Mouse (Mus musculus) inflammation-experienced regulatory T-cells, adult 6 months (primary cell): ENCODE measurements around the gene Atg14. TPM values are rescaled to one million over a fixed set of nuclear protein-coding genes. Genes with fewer than 3 reads are reported as not detected.
A peak's percentile ranks its signal among the peaks of the same experiment; 100 is the strongest.
"Not testable (repeated sequence)": the region's sequence is repeated elsewhere in the genome, so short reads cannot be mapped to it uniquely, and the experiment has no call there.

Experiments
- ATAC-seq: one replicate; pipeline ENCODE4 v1.8.0; 2017
- polyA plus RNA-seq, 3 experiments: library from polyadenylated mRNA; unstranded; fragments of 100-300 nt; shearing (Covaris generic); gene quantifications; one replicate each; pipeline ENCODE4 v1.2.1; 2017

The Atg14 gene
- polyA plus RNA-seq, result 10 to 100 TPM in 2 of 3 experiments, 1 to 10 TPM in 1; 8.2 to 18.1 (median 14.5) TPM

DNA sequence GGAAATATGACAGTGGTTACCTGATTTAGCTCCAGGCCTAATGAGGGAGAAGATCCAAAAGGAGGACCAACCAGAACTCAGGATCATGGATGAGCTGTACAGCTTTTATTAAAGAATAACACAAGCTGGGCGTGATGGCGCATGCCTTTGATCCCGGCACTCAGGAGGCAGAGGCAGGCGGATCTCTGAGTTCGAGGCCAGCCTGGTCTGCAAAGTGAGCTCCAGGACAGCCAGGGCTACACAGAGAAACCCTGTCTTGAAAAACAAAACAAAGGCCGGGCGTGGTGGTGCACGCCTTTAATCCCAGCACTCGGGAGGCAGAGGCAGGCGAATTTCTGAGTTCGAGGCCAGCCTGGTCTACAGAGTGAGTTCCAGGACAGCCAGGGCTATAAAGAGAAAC lies at the start of gene Atg14:
TSS of gene Atg14 (minus strand) at position 101 of the 400 bp plus-strand sequence.
- not testable (repeated sequence) for ATAC-seq

DNA sequence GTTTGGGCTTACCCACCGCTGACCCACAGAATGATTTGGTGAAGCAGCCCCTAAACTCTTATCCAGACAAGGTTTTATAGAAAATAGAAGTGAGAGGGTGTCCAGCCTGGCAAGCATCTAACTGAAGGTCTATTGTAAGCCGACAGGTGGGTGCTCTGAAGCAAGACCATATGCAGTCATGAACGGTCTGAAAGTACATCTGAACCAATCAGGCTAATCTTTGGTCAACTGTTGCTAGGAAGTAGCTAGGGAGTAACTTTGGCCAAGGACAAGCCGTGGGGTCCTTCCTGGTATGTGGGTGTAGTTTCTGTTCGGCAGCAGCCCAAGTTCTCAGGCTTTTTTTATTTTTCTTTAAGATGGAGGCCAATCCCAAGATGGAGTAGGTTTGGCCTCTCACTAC lies 48.4 kb upstream of the Atg14 start:
- ATAC-seq, result no peak

DNA sequence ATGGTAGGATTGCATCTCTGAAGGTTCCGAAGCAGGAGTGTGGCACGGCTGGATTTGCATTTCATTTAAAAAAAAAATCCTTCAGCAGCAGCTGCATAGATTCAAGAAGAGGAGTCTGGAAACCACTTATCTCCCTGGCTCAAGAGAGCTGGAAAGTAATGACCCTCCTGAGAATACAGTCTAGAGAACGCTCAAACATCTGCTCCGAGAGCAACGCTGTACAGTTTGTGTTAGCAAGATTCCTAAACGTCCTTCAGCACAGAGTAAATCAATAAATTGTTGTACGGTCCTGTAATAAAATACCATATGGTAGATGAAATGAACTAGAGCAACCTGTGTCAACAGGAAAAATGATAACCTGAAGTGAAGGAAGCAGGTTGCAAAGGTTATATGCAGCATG lies 42.8 kb upstream of the Atg14 start:
- ATAC-seq, result no peak

DNA sequence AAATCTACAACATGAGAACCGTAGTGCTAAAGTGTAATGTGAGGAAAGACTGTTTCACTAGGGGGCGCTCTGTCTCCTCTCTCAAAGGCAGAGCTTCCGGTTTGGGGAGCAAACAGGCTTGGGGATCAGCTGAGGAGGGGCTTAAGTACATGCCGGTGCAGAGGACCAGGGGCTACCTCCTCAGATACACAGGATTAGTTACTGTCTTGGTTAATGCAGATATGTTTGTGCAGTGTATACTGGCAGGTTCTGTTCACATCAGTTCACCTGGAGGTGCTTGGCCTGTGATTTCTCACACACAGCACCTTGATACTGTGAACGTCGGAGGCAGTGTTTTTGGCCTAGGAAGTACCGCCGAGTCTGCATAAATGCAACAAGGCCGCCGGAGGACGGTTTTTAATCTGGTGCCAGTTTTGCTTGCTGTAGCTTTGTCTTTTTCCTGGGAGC lies 27.5 kb upstream of the Atg14 start:
- peak; percentile 76 for ATAC-seq

DNA sequence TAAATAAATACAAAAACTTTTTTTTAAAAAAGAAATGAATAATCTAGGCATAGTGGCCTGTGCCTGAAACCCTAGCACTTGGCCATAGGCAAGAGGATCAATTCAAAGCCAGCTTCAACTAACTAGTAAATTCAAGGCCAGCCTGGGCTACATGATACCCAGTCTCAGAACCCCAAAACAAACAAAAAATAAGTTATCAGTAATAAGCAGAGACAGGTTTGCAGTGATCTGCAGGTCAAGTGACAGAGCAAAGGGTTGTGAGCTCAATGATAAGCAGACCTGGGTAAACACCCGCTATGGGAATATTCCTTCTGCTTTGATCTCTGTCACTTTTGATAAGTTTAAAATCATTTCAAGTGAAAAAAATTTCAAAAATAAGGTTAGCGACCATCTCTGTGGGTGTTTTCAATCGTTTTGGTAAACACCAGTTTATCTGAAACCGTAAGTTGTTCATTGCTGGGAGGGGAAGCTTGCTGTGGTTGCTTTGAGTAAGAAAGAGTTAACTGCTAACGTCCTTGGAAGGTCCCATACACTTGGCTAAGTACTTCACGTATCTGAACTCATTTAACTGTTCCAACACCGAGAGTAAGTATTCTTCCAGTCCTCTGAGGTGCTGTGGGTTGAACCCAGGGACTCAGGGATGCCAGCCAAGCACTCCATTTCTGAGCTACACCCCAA lies 24.1 kb upstream of the Atg14 start:
- no peak for ATAC-seq

DNA sequence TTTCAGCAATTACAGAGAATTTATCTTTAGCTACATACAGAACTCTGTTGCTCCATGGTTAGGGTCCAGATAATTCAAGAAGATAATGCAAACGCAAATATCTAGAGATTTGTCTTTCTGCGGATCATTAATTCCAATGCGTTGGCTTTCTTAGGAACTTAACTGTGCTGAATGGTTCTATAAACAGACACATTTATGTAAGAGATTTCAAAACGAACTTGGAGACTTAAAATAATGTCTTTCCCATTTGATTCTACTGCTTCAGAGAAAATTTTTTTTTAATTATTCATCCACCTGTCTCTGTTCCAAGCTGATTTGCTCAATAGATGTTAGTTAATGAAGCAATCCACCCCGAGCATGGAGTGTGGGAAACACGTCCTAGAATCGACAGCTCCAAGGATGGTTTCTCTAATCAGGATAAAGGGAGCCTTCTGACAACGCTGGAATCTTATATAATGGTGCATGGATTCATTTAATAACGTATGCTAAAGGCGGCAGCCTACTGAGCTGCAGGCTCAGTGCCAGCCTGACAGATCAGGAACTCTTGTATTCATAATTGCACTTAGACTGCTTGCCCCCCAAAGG lies 20.0 kb upstream of the Atg14 start:
- ATAC-seq, result no peak

DNA sequence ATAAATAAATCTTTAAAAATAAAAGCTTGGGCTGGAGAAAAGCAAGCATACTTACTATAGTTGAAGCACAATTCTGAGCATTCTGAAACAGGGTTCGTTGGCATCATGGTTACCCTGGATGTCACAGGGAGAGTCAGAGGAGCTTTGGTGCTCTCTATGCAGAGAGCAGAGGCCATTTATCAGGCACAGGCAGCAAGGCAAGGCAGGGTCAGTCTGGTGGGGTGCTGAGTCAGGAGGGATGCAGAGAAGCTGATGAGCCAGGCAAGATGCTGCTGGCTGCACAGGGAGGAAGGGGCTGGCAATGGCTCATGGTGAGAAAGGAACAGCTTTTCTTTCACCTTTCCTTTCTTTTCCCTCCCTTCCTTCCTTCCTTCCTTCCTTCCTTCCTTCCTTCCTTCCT lies 19.0 kb upstream of the Atg14 start:
- ATAC-seq, result no peak

DNA sequence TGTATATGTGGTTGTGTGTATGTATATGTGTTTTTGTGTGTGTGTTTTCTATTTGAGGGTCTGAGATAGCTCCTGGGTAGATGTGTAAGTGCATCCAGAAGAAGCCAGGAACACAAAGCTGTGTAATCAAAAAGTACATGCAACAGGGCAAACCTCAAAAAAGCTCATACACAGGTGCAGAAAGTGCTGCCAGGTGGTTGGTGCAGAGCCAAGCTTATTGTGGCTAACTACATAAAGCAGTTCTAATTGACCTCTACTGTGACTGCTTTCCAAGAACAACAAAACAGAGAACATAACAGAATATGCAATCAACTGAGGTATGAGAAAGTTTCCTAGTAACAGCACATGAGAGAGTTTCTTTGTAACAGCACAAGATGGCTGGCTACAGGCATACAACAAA lies 13.9 kb upstream of the Atg14 start:
- no peak for ATAC-seq

DNA sequence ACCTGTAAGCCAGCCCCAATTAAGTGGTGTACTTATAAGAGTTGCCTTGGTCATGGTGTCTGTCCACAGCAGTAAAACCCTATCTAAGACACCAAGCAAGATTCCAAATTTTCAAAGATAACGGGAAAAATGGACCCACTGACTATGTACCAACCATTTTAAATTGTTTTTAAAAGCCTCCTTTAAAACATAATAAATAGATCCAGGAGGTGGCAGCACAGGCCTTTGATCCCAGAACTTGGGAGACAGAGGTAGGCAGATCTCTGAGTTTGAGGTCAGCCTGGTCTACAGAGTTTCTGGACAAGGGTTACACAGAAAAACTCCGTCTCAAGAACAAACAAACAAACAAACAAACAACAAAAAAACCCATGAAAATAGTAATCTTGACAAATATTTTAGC lies 11.2 kb upstream of the Atg14 start:
- no peak for ATAC-seq

DNA sequence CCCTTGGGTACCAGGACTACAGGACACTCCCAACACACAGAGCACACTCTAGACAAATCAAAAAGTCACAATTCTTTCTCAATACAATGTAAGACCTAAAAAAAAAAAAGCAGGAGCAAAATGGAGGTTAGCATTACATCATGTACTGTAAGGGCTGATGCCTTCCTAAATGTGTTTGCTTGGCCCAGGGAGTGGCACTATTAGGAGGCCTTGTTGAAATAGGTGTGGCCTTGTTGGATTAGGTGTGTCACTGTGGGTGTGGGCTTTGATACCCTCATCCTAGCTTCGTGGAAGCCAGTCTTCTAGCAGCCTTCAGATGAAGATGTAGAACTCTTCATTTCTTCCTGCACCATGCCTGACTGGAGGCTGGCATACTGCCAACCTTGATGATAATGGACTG lies 10.8 kb upstream of the Atg14 start:
- no peak for ATAC-seq

DNA sequence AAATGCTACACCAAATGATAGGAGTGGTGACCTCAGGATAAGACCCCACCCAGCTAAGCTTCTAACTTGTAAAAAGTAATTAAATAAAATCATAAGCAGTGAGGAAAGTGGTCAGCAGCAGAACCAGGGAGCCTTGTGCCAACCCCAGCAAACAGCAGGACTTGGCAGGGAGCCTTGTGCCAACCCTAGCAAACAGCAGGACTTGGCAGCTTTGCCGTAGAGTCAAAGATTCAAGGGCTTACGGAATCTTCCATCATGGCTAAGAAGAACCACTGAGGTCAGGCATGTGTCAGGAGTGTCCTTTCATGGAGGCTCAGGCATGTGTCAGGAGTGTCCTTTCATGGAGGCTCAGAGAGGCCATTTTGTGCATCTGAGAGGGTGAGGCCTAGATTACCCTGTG lies 7.6 kb upstream of the Atg14 start:
- ATAC-seq, result no peak

DNA sequence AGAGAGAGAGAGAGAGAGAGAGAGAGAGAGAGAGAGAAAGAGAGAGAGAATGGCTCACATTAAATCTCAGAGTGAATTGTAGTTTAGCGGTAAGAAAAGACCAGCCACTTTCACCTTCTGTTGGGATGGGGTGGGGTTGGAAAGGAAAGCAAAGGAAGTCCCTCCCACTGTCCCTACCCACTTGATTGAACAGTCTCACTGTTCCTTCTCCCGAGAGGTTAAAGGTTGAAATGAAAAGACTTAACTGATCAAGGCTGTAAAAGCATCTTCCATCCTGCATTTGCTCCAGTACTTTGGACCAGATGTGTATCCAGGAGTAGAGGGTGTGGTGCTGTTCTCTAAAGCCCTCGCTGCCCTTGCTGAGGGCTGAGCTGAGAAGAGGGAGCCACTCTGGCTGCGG lies 6.2 kb upstream of the Atg14 start:
- no peak for ATAC-seq

DNA sequence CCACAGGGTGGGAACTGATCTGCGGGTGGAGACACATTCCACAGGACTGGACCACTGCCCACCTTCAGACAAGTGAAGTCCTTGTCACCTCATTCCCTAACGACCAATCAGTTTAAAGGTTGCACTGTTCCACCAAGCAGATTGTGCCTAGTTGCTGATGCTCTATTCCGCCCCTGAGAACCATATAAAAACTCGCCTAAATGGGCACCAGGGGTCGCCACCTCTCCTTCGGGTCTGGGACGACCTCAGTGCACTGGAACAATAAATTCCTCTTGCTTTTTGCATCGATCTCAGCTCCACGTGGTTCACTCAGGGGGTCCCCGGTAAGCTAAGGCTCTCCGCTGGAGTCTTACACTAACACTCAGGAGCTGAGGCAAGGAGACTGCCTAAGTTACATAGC lies 4.3 kb upstream of the Atg14 start:
- ATAC-seq, result no peak

DNA sequence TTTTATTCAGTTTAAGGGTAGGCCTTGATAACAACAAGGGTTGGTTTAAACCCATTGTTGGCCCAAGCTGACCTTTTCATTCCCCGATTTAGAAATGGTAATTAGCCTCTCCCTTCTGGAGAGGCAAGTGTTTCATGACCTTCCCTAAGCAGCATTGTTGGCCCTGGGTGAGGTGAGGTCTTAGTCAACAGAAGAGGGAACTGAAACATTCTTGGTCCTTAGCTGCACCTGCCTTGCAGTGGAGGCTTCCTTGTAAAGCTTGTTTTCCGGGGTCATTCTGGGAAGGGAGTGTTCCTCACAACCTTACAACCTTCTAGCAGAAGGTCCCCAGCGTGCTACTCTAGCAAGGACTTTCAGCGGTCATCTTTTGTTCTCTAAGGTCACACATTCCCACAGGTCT lies 2.3 kb upstream of the Atg14 start:
- ATAC-seq, result no peak

DNA sequence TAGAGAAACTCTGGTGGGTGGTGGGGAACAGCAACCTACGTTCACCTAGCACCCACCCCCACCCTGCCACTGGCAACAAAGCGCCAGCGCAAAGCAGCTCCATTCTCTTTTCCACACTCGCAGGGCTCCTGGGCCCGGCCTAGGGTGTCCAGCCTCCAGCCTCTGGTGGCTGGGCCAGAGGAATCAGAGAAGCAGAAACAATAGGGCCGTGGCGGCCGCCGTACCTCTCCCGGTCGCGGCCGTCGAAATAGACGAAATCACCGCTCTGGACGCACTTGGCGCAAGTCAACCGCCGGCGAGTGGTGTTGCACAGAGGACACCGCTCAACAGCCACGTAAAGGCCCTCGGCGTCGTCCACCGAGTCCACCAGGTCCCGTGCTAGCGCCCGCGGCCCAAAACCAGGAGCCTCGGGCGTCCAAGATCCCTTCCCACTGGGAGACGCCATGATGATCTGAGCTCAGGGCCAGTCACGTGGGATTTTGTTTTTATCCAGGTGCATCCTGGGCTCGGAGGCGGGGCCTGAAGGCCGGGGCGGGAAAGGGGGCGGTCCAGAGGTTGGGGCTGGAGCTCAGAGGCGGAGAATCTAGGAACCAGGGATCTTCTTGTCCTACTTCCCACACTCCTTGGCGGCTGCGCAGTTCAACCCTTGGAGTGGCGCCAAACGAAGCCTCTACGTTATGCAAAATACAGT lies 2.3 kb downstream of the Atg14 start:
- ATAC-seq, result peak; percentile 95

DNA sequence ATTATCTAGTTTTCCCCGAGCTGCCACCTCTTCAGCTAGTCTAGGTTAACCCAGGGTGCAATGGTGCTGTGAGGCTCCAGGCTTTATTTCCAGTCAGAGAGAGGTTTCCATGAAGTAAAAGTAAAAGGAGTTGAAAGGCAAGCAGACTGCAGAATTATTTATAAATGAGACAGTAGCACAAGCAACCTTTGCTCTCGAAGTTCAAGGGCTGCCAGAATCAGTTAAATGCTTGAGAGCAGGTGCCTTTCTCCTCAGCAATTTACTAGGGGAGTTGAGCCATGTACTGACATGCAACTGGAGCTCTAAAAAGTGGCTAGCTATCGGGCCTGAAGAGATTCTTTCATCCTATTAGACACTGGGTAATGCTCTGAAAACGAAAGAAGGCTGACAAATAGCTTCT lies 7.3 kb downstream of the Atg14 start:
- ATAC-seq, result no peak

DNA sequence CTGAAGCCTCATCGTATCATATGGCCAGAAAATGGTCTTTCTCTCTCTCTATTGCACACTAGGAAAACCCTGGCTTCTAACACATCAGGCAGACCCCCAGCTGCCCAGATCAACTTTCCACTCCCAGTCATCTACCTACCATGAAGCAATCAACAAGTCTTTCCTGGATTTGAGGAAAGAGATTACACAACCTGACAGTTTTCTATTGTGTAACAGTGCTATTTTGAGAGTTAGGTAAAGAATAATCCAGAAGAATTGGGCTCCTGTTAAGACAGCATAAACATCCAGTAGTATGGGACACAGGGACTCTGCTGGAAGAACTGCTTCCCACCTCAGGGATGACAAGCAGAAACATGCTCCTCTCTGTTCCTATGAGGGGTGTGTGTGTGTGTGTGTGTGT lies 7.9 kb downstream of the Atg14 start:
- no peak for ATAC-seq

DNA sequence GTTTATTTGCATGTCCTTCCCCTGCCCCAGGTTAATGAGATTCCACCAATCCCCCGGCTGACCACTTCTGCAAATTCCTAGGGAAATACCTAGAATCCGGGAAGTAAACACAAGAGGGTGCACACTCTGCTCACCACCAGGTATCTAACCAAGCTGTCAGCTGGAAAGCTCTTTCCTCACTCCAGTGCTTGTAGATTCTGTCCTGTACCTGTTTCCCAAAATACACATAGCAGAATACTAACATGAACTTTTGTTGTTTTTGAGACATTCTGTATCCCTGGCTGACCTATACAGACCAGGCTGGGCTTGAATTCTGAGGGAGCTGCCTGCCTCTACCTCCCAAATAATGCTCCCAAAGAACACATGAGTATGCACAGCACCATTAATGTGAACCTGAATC lies 9.7 kb downstream of the Atg14 start:
- ATAC-seq, result no peak

DNA sequence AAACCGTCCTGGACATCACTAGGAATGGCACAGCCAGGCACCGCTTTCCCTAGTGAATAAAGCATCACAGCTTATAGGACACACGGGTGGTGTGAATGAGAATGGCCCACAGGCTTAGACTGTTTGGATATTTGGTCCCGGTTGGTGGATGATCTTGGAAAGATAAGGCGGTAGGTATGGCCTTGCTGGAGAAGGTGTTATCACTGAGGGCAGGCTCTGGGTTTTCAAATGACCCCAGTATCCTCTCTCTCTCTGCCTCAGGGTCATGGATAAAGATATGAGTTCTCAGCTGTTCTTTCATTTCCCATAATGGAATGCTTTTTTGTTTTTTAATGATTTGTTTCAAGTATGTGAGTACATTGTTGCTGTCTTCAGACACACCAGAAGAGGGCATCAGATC lies 15.2 kb downstream of the Atg14 start:
- no peak for ATAC-seq

DNA sequence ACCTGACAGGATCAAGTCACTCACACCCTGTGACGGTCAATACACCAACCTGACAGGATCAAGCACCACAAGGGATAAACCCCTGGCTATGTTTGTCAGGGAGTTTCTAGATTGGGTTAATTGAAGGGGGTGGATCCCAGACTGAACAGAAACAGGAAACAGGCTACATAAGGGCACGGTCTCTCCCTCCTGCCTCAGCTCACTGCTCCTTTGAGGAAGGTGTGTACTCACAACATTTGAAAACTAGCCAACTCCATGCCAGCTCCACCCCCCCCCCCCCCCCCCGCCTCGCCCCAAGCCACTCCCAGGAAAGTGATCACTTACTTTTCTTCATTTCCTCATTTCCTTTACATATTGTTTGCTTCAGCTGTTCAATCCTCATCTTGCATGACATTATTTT lies 16.2 kb downstream of the Atg14 start:
- no peak for ATAC-seq

DNA sequence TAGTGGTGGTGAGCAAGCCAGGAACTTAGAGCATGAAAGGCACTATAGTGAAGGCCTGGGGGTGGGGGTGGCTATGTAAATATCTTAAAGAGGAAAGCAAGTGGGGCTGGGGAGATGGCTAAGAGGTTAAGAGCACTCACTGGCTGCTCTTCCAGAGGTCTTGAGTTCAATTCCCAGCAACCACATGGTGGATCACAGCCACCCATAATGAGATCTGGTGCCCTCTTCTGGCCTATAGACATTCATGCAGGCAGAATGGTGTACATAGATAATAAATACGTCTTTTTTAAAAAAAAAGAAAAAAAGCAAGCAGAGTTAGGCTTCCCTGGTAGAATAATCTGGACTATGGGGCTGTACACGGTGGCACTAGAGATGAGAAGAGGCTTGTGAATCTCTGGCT lies 17.1 kb downstream of the Atg14 start:
- no peak for ATAC-seq

DNA sequence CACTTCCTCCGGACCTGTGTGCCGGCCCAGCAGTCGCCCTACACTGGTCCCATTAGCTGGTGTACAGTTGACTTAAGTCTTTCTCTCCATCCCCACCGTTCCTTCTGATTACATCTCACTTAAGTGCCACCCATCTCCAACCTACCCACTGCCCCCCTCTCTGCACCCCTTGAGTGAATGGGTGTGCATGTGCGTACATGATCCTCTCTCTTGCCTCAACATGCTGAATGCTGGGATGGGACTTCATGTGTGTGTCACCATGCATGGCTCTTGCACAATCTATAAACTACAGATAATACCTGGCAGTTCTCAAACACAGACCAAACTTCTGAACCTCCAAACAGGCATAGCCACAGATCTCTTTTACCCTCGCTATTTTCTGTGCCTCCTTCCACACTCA lies 18.8 kb downstream of the Atg14 start:
- no peak for ATAC-seq

DNA sequence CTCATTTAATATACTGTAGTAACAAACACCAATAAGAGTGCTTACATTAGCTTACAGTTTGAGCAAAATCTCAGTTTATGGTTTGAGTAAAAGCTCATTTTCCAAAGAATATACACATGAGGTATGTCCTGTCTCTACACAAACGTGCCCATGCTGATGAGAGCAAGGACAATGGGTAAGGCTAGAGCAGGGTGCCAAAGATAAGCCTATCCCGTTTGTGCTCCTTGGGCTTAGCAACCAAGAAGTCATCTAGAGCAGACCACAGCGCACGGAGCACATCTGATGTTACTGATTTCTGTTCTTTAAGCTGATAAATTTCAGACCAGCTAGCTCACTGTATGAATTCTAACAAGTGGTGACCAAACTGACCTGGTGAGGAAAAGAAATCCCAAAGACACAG lies 25.6 kb downstream of the Atg14 start:
- no peak for ATAC-seq

DNA sequence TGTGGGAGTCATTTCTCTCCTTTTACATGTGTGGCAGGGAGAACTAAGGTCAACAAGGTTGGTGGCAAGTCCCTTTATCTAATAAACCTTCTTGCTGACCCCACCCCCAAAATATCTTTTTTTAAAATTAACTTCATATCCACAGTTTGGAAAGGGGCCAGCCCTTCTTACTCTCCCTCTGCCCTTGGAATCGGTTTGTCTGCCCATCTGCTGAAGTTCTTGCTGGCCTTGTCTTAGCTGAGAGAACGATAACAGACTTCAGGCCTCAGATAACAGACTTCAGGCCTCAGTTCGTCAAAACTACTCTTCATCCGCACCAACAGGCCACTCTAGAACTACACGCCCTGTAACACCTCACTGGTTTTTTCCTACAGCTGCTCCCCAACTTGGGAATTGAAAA lies 26.2 kb downstream of the Atg14 start:
- ATAC-seq, result no peak
